Mouse (Mus musculus) adrenal gland, adult 2 months (tissue): ENCODE data around the gene Hspbp1. TPM values are rescaled to one million over a fixed set of nuclear protein-coding genes. Genes with fewer than 3 reads are reported as not detected.

ENCODE experiments used
- DNase-seq: peaks from one replicate; pipeline ENCODE4 v3.0.0; 2021
- polyA plus RNA-seq: library from polyadenylated mRNA; depleted of rRNA; stranded (reverse); fragments of >200 nt; gene quantifications from 2 replicates; pipeline ENCODE4 v1.2.3, GENCODE M21; 2012
- total RNA-seq, 2 experiments: library from RNA; stranded (reverse); gene quantifications; 2 replicates each; pipeline ENCODE4 v1.2.3; 2021

The Hspbp1 gene
- total and polyA plus RNA-seq, 3 experiments, result 38.2 to 73.2 (median 50.8) TPM

DNA sequence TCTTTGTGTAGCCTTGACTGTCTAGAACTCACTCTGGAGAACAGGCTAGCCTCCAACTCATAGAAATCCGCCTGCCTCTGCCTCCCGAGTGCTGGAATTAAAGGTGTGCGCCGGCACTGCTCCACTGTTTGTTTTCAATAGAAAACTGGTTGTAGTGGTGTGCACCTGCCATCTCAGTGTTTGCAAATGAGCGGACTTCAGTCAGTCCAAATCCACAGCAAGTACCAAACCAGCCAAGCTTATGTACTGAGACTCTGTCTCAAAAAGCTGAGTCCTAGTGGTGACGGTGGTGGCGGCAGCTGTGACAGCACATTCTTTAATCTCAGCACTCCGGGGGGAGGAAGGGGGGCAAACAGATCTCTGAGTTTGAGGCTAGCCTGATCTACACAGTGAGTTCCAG is 16.4 kb downstream of the Hspbp1 start:
- DNase-seq, result no peak

GRCm38 (mm10) chr7:4666871-4667270 is 18.0 kb downstream of the Hspbp1 start:
- DNase-seq, result peak; percentile 70

- no peak for DNase-seq
These were observed 21.1 kb downstream of the Hspbp1 start for GRCm38 (mm10) chr7:4663742-4664141.

DNA sequence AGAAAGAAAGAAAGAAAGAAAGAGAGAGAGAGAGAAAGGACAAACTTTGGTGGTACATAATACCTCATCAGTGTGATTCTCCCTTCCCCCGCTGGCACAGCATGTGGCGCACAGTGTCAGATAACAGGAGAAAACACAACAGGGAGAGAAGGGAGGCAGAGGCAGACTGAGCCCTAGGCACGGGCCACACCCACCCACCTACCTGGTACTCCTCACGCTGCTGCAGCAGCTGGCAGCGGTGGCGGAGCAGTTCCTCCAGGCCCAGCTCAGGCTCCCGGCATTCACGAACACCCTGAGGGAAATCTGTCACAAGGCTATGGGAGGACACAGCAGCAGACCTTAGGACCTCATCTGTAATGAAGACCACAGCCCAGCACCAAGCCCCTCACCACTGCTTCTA is 21.7 kb downstream of the Hspbp1 start:
- no peak for DNase-seq

DNA sequence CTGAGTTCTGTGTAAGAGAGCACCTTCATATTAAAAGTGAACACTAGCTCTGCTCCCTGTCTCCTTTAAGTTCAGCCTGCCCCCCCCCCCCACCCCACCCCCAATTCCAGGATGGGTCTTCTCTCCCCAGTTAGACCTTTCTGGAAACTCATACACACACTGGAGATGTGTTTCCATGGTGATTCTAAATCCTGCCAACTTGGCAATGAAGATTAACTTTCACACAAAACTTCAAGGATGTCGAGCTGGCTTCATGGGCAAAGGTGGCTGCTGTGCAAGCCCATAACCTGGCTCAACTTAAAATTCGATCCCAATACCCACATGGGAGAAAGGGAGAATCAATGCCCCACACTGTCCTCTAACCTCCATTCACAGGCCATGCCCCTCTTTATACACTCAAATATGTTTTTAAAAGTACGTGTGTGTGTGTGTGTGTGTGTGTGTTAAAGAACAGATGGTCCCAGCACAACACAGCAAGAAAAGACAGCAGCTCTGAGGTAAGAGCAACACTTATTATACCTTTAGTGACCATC is 24.9 kb downstream of the Hspbp1 start:
- no peak for DNase-seq

GRCm38 (mm10) chr7:4658912-4659551 is 25.8 kb downstream of the Hspbp1 start, which contains the start of gene Ppp6r1:
Gene Ppp6r1, minus strand, starts transcription at chr7:4659019.
- peak; percentile 99 for DNase-seq

DNA sequence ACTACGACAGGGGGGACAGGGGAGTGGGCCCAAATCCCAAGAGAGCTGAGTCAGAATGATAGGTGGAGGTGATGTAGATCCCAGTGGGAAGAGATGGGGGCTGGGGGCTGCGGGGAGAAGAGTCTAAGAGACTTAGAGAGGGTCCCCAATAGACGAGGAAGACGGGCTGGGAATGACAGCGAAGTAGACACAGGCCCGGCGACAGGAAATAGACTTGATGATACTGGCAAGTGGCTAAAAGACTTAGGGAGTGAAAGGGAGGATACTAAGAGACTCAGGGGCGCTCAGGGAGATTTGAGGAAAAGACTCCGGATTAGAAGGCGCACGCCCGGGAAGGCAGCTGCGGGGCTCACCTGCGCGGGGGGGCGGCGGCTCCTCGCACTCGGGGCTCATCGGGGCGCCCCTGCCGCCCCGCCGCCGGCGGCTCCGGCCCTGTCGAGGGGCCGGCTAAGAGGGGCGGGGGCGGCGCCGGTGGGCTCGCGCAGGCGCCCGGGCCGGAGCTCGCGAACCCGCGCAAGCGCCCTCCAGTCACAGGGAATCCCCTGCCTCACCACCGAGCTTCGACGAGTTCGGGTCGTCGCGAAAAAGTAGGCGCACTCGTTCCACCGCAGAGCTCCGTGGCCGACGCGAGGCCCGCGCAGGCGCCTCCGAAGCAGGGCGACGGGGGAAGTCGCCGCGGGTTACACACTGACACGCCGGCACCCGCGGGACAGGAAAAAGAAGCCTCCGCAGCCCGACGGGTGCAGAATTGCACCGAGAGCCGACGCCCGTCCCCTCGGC is 26.6 kb downstream of the Hspbp1 start:
- DNase-seq, result peak; percentile 44

GRCm38 (mm10) chr7:4657521-4658127 is 27.2 kb downstream of the Hspbp1 start:
- no peak for DNase-seq

DNA sequence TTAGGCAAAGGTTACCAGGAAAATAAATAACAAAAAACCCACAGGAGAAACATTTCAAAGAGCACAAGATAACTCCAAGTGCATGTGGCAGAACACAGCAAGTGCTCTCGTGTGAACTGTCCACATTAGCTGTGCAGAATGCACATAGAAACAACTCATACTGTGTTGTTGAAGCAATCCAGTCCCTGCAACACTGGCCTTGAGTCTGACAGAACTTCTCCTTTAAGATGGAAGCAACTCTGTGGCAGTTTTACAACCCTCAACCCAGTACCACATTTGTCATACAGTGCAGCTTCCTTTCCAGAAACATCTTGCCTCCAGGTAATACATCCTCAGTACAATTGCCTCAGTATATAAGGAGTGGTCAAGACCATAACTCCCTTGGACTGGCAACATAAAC is 28.1 kb downstream of the Hspbp1 start:
- no peak for DNase-seq

GRCm38 (mm10) chr7:4655916-4656315 is 29.0 kb downstream of the Hspbp1 start:
- no peak for DNase-seq

- DNase-seq, result no peak
These were observed 29.5 kb downstream of the Hspbp1 start for GRCm38 (mm10) chr7:4655393-4655792.

DNA sequence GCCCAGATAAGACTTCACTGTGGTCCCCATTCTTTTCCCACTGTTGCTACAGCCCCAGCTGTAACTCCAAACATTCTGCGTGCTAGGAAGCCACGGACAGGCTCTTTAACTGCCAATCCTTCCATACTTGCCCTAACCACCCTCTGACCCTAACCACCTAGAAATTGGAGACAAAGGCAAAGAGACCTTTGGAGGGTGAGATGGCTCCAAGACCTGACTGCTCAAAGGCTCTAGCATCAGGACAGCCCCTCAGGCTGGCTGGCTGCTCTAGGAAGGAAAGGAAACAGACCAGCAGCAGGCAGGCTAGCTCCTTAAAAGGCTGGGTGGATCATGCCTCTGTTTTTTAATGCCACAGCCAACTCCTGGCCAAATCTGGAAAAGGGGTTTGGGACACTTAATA is 30.6 kb downstream of the Hspbp1 start:
- no peak for DNase-seq

DNA sequence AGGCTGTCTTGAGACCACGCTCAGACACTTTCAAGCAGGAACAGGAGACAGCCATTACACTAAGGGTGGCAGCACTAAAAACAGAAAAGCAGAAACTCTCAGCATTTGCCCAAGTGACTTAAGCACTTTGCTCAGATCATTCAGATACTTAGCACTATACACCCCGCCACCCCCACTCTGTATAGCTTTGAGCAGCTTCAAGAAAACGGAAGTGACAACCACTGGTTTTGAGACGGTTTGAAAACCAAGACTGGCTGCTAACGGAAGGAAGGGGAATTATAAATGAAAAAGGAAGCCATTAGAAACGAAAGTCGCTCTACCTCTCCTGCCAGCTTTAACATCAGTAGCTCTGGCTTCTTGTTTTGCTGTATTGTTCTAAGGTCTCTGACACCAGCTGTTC is 31.1 kb downstream of the Hspbp1 start:
- DNase-seq, result no peak

- DNase-seq, result no peak
These were observed 31.5 kb downstream of the Hspbp1 start for GRCm38 (mm10) chr7:4653351-4653750.

DNA sequence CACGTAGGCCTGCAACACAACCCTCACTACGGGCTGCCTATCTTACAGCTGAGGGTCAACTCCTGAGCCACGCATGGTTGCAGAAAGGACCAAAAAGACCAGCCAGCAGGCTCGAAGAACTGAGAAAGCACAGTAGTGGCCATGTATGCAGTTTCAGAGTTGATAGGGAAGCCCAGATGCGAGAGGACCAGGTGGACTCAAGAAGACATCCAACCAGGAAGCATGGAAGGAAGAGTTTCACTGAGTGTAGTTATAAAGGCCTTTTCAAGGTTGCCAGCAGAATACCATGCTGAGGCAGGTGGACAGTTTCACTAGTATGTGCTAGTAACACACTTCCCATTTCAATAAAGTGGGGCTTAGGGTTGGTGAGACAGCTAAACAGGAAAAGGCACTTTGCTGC is 32.1 kb downstream of the Hspbp1 start:
- DNase-seq, result no peak

DNA sequence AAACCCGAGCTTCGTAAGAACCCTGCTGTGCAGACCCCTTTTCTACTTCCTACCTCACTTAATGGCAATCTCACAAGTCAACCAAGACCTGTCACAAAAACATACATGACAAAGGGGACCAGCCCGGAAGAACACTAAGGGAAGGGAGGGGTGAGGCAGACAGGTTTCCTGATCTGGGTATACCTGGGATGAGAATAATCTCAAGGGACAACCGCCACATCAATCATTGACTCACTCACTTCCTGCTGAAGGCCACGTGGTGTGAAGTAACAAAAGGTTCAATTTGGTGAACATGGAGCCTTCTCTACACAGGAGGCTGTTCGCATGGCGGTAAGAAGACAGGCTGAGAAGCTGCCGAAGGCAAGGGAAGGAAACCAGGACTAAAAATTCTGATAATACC is 33.3 kb downstream of the Hspbp1 start:
- DNase-seq, result no peak

DNA sequence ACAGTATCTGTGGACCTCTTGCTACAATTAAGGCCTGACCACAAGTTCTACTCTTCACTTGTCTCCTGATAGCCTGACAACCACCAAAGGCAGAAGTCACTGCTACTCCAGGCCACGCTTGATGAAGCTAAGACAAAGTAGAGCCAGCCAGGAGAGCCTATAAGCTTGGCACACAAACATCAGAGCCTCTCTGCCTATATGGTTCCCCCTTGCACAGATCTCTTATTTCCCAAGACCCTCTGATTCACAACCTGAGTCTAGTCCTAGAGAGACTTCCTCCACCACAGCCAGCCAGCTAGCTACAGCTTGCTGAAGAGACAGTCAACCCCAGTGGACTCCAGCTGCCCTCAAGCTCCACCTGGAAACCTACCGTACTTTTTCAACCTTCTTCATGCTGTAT is 36.9 kb downstream of the Hspbp1 start:
- DNase-seq, result no peak

- peak; percentile 51 for DNase-seq
These were observed 37.6 kb downstream of the Hspbp1 start for GRCm38 (mm10) chr7:4647291-4647690.

DNA sequence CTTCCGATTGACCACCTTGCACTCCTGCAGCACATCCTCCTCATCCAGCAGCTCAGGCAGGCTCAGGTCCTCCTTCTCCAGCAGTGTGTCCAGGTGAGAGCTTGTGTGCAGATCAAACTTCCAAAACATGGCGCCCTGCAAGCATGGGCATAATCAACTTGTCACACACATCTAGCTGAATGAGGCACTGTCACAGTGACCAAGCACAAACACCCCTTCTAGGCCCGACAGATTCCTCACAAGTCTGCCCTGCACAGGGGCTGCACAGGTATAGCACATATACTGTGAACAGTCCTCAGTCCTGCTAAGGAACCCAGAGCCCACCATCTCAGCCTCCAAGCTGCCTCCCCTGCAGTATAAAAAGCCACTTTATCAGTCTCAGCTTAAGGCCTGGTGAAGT is 38.1 kb downstream of the Hspbp1 start:
- DNase-seq, result no peak

DNA sequence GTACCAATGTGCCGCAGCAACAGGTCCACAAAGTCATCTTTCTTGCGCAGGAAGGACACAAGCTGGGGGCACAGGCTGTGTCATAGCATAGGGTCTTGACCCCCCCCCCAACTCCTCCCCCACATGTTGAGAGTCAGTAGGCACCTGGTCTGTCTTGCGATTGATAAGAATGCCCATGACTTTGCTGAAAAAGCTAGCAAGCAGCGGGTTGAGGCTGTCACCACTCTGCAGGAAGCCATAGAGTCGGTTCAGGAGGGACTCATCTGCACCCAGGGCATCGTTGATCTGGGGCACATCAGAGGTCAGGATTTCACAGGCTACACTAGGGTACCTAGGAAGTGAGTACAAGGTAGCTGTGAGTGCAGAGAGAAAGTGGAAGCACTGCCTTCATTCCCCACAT is 41.6 kb downstream of the Hspbp1 start:
- DNase-seq, result no peak

DNA sequence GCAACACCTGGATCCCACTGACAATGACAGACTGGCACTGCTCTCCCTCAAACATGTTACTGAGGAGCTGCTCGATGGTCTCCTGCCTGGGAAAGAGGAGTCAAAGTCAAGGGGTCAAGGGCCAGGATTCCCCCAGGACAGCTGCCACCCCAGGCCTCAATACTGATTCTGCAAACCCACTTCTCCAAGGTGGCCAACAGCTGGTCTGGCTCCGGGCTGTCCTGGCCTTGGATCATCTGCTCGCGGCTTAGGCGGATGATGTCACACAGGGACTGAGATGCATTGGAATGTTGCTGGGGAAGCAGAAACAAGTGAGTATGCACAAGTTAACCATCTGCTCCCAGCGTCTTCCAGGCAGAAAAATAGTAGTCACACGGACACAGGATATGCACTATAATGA is 42.9 kb downstream of the Hspbp1 start:
- DNase-seq, result no peak

DNA sequence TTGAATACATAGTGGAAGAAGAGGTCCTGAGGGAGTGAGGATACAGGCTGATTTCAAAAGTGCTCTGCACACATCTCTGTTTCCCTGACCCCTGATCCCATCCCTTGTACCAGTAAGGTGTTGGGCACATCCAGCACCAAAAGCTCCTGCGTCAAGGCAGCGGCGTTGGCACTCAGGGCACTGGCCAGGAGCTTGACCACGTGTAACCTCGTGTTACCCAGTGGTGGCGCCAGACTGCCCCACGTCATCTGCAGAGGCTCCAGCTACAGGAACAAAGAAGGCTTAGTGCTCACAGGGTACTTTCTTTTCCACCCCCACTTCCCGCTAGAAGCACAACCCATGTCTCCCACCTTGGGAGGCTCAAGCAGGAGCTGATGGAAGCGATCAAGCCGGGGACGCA is 43.7 kb downstream of the Hspbp1 start:
- no peak for DNase-seq

DNA sequence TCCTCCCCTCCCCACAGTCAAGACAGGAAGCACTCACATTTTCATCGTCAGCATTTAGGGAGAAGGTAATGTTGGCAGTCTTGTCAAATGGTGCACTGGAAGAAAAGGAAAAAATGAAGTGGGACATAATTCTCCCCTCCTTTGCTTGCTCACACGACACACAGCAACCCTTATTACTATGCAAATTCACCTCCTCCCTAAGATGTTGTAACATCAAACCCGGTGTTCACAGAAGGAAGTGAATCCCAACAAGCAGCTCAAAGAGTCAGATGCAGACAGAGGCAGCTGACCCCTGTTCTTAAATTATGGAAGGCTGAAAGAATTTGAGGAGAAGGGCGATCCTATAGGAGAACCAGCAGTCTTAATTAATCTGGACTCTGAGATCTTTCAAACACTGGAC is 48.7 kb downstream of the Hspbp1 start:
- no peak for DNase-seq
